Mouse (Mus musculus) small intestine, adult 2 months (tissue): Measurements from ENCODE around the gene Plac1. TPM values are rescaled to one million over a fixed set of nuclear protein-coding genes. Genes with fewer than 3 reads are reported as not detected.

ENCODE experiments used
- H3K27ac ChIP-seq: fragments of 200-500 bp; 2 replicates; pipeline ENCODE4 v1.5.1; 2012; ENCODE audit warnings: low read depth, low read length, control low read depth, inconsistent platforms; ENCODE audit not compliant: insufficient read depth
- H3K27me3 ChIP-seq: fragments of 200-500 bp; 2 replicates; pipeline ENCODE4 v1.6.1; 2012; ENCODE audit warnings: mild to moderate bottlenecking, moderate library complexity, low read length, inconsistent platforms; ENCODE audit not compliant: control insufficient read depth, insufficient read depth
- H3K36me3 ChIP-seq: fragments of 200-500 bp; 2 replicates; pipeline ENCODE4 v1.6.1; 2012; ENCODE audit warnings: mild to moderate bottlenecking, low read length, control low read depth, inconsistent platforms; ENCODE audit not compliant: control insufficient read depth, insufficient read depth
- H3K4me1 ChIP-seq: fragments of 200-500 bp; 2 replicates; pipeline ENCODE4 v1.6.1; 2012; ENCODE audit warnings: low read length, inconsistent platforms, mixed read lengths; ENCODE audit not compliant: control insufficient read depth, insufficient read depth, insufficient read length
- H3K4me3 ChIP-seq: fragments of 200-500 bp; 2 replicates; pipeline ENCODE4 v1.5.1; 2012; ENCODE audit warnings: low read depth, mild to moderate bottlenecking, control low read depth, inconsistent platforms, low read length, moderate library complexity
- CTCF ChIP-seq: fragments of 200-500 bp; IDR thresholded peaks from 2 replicates; pipeline ENCODE4 v1.5.1; 2012; ENCODE audit warnings: low read depth, mild to moderate bottlenecking, control low read depth, inconsistent platforms, low read length, moderate library complexity, mixed read lengths; ENCODE audit not compliant: insufficient replicate concordance, insufficient read length; ENCODE audit errors: extremely low read depth
- POLR2A ChIP-seq: fragments of 200-500 bp; IDR thresholded peaks from 2 replicates; pipeline ENCODE4 v1.6.1; 2012; ENCODE audit warnings: low read depth, mild to moderate bottlenecking, control low read depth, inconsistent platforms, low read length, moderate library complexity
- WGBS: fragments of 180-500 bp; shearing (Covaris S2); methylation state at CpG from one replicate; pipeline ENCODE4 v1.1.7; 2018; 5-methylcytosine and 5-hydroxymethylcytosine counted together
- polyA plus RNA-seq: library from polyadenylated mRNA; depleted of rRNA; stranded (reverse); fragments of >200 nt; gene quantifications from 2 replicates; pipeline ENCODE4 v1.2.3, GENCODE M21; 2012

The Plac1 gene
- polyA plus RNA-seq, 1 experiment: not detected

GRCm38 (mm10) chrX:53129501-53129900, 110.4 kb downstream of the Plac1 start:
- H3K27me3 ChIP-seq: no peaks in the 10 kb centered on the region
- H3K4me3 ChIP-seq: no peak overlapping the region
- H3K36me3 ChIP-seq: no peaks in the 10 kb centered on the region
- H3K4me1 ChIP-seq: no peaks in the 10 kb centered on the region
- no peak overlapping the region for H3K27ac ChIP-seq
- WGBS: 42% methylated on average over 2 of the region's 2 CpGs
- TF ChIP-seq CTCF: no peak
- no peak for TF ChIP-seq POLR2A

- H3K36me3 ChIP-seq: no peaks in the 10 kb centered on the region
- no peak overlapping the region for H3K27ac ChIP-seq
- H3K4me3 ChIP-seq: no peak overlapping the region
- 74% methylated on average over 6 of the region's 6 CpGs for WGBS
- H3K4me1 ChIP-seq: no peaks in the 10 kb centered on the region
- no peaks in the 10 kb centered on the region for H3K27me3 ChIP-seq
- TF ChIP-seq CTCF: no peak
- TF ChIP-seq POLR2A: no peak
Observed at GRCm38 (mm10) chrX:53126492-53127033, 113.3 kb downstream of the Plac1 start.

- Histone ChIP-seq H3K4me1 (no peaks in the 10 kb centered on the region), H3K4me3 (no peak overlapping the region), H3K36me3 (no peaks in the 10 kb centered on the region), H3K27ac (no peak overlapping the region), H3K27me3 (no peaks in the 10 kb centered on the region)
- TF ChIP-seq POLR2A (no peak), CTCF (no peak)
- WGBS: 44% methylated on average over 3 of the region's 3 CpGs
Observed at GRCm38 (mm10) chrX:53125838-53126467, 114.0 kb downstream of the Plac1 start.

- TF ChIP-seq CTCF: no peak
- no peak for TF ChIP-seq POLR2A
- Histone ChIP-seq H3K27me3 (no peaks in the 10 kb centered on the region), H3K4me1 (no peaks in the 10 kb centered on the region), H3K4me3 (no peak overlapping the region), H3K36me3 (no peaks in the 10 kb centered on the region), H3K27ac (no peak overlapping the region)
- 34% methylated on average over 1 of the region's 1 CpGs for WGBS
Observed at GRCm38 (mm10) chrX:53123562-53123961, 116.3 kb downstream of the Plac1 start.

GRCm38 (mm10) chrX:53118631-53119030, 121.3 kb downstream of the Plac1 start:
- TF ChIP-seq CTCF: no peak
- TF ChIP-seq POLR2A: no peak
- Histone ChIP-seq H3K27me3 (no peaks in the 10 kb centered on the region), H3K27ac (no peak overlapping the region), H3K4me1 (no peaks in the 10 kb centered on the region), H3K36me3 (no peaks in the 10 kb centered on the region), H3K4me3 (no peak overlapping the region)
- WGBS: 47% methylated on average over 6 of the region's 6 CpGs

- no peaks in the 10 kb centered on the region for H3K36me3 ChIP-seq
Observed at GRCm38 (mm10) chrX:53118019-53118418, 121.9 kb downstream of the Plac1 start.

GRCm38 (mm10) chrX:53114994-53115393, 124.9 kb downstream of the Plac1 start:
- TF ChIP-seq CTCF (no peak), POLR2A (no peak)
- WGBS: 72% methylated on average over 7 of the region's 7 CpGs
- no peak overlapping the region for H3K4me3 ChIP-seq

More at GRCm38 (mm10) chrX:53118019-53118418, 121.9 kb downstream of the Plac1 start:
- H3K27me3 ChIP-seq: no peaks in the 10 kb centered on the region
- no peak overlapping the region for H3K27ac ChIP-seq
- H3K4me1 ChIP-seq: no peaks in the 10 kb centered on the region
- H3K4me3 ChIP-seq: no peak overlapping the region
- TF ChIP-seq CTCF: no peak
- no peak for TF ChIP-seq POLR2A

GRCm38 (mm10) chrX:53110142-53110541, 129.8 kb downstream of the Plac1 start:
- TF ChIP-seq CTCF (no peak), POLR2A (no peak)
- WGBS: 90% methylated on average over 4 of the region's 4 CpGs
- H3K27me3 ChIP-seq: no peaks in the 10 kb centered on the region

More at GRCm38 (mm10) chrX:53114994-53115393, 124.9 kb downstream of the Plac1 start:
- Histone ChIP-seq H3K27me3 (no peaks in the 10 kb centered on the region), H3K36me3 (no peaks in the 10 kb centered on the region), H3K4me1 (no peaks in the 10 kb centered on the region), H3K27ac (no peak overlapping the region)

More at GRCm38 (mm10) chrX:53110142-53110541, 129.8 kb downstream of the Plac1 start:
- Histone ChIP-seq H3K4me3 (no peak overlapping the region), H3K4me1 (no peaks in the 10 kb centered on the region), H3K36me3 (no peaks in the 10 kb centered on the region), H3K27ac (no peak overlapping the region)
